Mouse (Mus musculus) erythroid progenitor cell, adult 5-6 weeks (primary cell): Measurements from ENCODE around the gene March8. TPM values are rescaled to one million over a fixed set of nuclear protein-coding genes. Genes with fewer than 3 reads are reported as not detected.

Source experiments
- ATAC-seq: replicated peaks from 2 replicates; pipeline ENCODE4 v1.8.0; 2016; ENCODE audit warnings: moderate number of reproducible peaks, mild to moderate bottlenecking, moderate TSS enrichment, inconsistent platforms; ENCODE audit not compliant: poor library complexity, low FRiP score, severe bottlenecking
- total RNA-seq, 2 experiments: library from RNA; stranded (forward) in 1 of 2; stranded (reverse) in 1 of 2; fragments of 150-400 nt in 1 of 2; fragments of 186-747, 209-891 nt in 1 of 2; gene quantifications; 2 replicates each; pipeline versions ENCODE4 v1.2.3 to v1.2.4; 2015 to 2017; ENCODE audit warnings: low replicate concordance in 2 of 2

The March8 gene
- total RNA-seq, 2 experiments from 2014 or later = 368 to 504 TPM

DNA sequence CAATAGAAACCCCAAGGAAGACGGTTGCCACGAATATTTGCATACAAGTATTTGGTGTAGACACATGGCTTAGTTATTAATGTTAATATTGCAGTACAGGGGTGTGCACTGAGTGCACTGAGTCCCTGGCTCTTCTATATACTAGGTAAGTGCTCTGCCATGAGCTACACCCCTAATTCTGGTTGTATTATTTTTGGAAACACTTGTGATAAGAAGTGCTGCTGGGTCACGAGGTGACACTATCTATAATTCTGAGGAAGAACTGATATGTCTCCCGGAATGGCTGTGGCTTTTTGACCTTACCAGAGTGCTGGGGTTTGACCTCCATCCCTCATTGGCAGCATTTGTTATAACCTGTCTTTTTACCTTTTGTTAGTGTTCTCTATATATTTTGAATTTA, 103.0 kb downstream of the March8 start:
- no peak for ATAC-seq

DNA sequence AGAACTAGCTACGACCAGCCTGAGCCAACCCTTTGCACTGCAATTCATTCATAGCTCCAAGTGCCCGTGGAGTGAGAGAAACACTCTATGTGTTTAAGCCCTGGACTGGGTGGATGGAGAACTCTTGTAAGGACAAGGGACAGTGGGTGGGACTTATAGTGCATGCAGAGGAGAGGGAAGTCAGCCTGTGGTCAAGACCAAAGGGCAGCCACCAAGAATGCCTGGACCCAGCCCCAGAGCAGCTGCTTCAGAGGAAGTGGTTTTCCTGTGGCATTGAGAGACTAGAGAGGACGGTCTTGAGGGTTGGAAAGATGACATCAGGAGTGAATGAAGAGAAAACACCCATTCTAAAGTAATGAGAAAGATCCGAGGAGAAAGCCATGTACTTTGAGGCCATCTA, 118.0 kb downstream of the March8 start:
- no peak for ATAC-seq

DNA sequence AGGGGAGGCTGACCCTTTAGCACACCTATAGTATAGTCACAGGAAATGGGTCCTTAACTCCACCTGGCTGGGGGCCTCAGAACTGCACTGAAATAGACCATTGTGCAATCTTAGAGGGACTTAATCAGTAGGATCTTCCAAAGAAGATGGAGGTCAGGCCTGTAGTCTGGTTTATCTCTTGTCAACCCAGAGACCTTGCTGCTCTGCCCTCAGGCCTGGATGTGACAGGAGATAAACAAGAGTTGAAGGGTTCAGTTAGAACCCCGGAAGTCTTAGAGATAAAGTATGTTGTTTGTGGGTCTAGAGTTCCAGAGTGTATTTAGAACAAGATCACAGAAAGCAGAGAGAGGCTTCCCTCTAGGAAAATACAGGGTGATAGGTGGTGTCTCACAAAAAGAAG, 118.7 kb downstream of the March8 start:
- no peak for ATAC-seq

DNA sequence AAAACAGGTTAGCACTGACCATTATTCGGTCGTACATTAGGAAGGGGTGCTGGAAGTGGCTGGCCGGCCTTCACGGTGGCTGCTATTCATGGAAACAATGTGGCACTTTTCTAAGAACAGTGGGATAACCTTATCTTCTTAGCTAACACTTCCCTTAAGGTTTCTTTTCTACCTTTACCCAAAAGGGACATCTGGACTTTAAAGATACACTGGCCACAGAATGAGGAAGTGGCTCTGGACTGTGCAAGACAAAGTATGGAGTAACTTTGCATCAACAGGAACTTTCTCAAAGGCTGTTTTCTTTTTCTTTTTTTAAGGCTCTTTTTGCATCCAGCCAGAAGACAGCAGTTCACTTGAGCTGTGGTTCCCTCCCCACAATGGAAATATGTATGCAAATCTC, 120.9 kb downstream of the March8 start:
- ATAC-seq = no peak

Other genes with a start within 250 kb of the March8 start
- 10.5 and 12.6 TPM in 2 replicates for gene Tmcc1, start 144.5 kb upstream of the March8 start, total RNA-seq (2015; ENCODE audit: low replicate concordance)
- gene Tmcc1, start 144.5 kb upstream of the March8 start, total RNA-seq (2017; ENCODE audit: low replicate concordance) = 11.0 and 13.5 TPM in 2 replicates
- gene Washc2, start 130.0 kb upstream of the March8 start, total RNA-seq (2015; ENCODE audit: low replicate concordance) = 12.3 and 18.4 TPM in 2 replicates
- 16.5 and 19.1 TPM in 2 replicates for gene Washc2, start 130.0 kb upstream of the March8 start, total RNA-seq (2017; ENCODE audit: low replicate concordance)
- gene Zfand4, start 73.8 kb upstream of the March8 start, total RNA-seq (2015; ENCODE audit: low replicate concordance) = 5.0 and 11.5 TPM in 2 replicates
- gene Zfand4, start 73.8 kb upstream of the March8 start, total RNA-seq (2017; ENCODE audit: low replicate concordance) = 10.0 and 27.3 TPM in 2 replicates
- gene Alox5, start 123.2 kb downstream of the March8 start, total RNA-seq (2015; ENCODE audit: low replicate concordance) = 15.1 and 20.1 TPM in 2 replicates
- gene Alox5, start 123.2 kb downstream of the March8 start, total RNA-seq (2017; ENCODE audit: low replicate concordance) = 8.9 and 10.4 TPM in 2 replicates
- not detected in 2 replicates for gene Olfr211, start 151.1 kb downstream of the March8 start, total RNA-seq (2015; ENCODE audit: low replicate concordance)
- gene Olfr211, start 151.1 kb downstream of the March8 start, total RNA-seq (2017; ENCODE audit: low replicate concordance) = not detected in 2 replicates
- not detected in 2 replicates for gene Olfr212, start 168.5 kb downstream of the March8 start, total RNA-seq (2015; ENCODE audit: low replicate concordance)
- not detected in 2 replicates for gene Olfr212, start 168.5 kb downstream of the March8 start, total RNA-seq (2017; ENCODE audit: low replicate concordance)
- not detected in 2 replicates for gene Olfr213, start 200.4 kb downstream of the March8 start, total RNA-seq (2015; ENCODE audit: low replicate concordance)
- gene Olfr213, start 200.4 kb downstream of the March8 start, total RNA-seq (2017; ENCODE audit: low replicate concordance) = not detected in 2 replicates
- gene Gm5580, start 213.1 kb downstream of the March8 start, total RNA-seq (2015; ENCODE audit: low replicate concordance) = not detected in 2 replicates
- gene Gm5580, start 213.1 kb downstream of the March8 start, total RNA-seq (2017; ENCODE audit: low replicate concordance) = 0.15 TPM in 1 of 2 replicates, not detected in the other
- not detected in 2 replicates for gene Olfr214, start 216.2 kb downstream of the March8 start, total RNA-seq (2015; ENCODE audit: low replicate concordance)
- not detected in 2 replicates for gene Olfr214, start 216.2 kb downstream of the March8 start, total RNA-seq (2017; ENCODE audit: low replicate concordance)
- not detected in 2 replicates for gene Olfr215, start 246.2 kb downstream of the March8 start, total RNA-seq (2015; ENCODE audit: low replicate concordance)
- not detected in 2 replicates for gene Olfr215, start 246.2 kb downstream of the March8 start, total RNA-seq (2017; ENCODE audit: low replicate concordance)